Mouse (Mus musculus) CD8-positive naive resting alpha-beta T cell, adult 2 months (primary cell): Measurements from ENCODE around the gene Chmp2a.
"Not testable (repeated sequence)": the region's sequence is repeated elsewhere in the genome, so short reads cannot be mapped to it uniquely, and the experiment has no call there.

Experiments
- DNase-seq, 2 experiments: peaks; one replicate each; pipeline ENCODE4 v3.0.0; 2022; ENCODE audit warnings: low read depth in 2 of 2, low spot score in 2 of 2

The Chmp2a gene

GRCm38 (mm10) chr7:13034148-13034977, at the start of gene Chmp2a:
Chmp2a (minus strand) TSS chr7:13034807.
- peak; percentile 96 for DNase-seq

GRCm38 (mm10) chr7:13072293-13072692, 37.7 kb upstream of the Chmp2a start:
- DNase-seq = no peak

GRCm38 (mm10) chr7:13063399-13063798, 28.8 kb upstream of the Chmp2a start:
- DNase-seq = not testable (repeated sequence)

DNA sequence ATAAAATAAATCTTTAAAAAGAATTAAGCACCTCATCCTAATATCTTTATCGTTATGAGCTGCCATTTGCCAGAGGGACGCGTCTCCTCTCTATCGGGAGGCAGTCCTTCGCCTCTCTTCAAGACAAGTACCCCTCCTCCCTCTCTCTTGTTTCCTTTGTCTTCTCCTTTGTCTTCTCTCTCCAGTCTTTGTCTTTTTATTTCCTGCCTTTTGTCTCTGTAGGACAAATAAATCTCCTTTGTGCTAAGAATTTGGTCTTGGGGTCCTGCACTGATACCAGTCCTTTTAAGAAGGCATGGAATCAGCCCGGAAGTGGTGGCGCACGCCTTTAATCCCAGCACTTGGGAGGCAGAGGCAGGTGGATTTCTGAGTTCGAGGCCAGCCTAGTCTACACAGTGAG, 24.9 kb upstream of the Chmp2a start:
- DNase-seq = no peak

DNA sequence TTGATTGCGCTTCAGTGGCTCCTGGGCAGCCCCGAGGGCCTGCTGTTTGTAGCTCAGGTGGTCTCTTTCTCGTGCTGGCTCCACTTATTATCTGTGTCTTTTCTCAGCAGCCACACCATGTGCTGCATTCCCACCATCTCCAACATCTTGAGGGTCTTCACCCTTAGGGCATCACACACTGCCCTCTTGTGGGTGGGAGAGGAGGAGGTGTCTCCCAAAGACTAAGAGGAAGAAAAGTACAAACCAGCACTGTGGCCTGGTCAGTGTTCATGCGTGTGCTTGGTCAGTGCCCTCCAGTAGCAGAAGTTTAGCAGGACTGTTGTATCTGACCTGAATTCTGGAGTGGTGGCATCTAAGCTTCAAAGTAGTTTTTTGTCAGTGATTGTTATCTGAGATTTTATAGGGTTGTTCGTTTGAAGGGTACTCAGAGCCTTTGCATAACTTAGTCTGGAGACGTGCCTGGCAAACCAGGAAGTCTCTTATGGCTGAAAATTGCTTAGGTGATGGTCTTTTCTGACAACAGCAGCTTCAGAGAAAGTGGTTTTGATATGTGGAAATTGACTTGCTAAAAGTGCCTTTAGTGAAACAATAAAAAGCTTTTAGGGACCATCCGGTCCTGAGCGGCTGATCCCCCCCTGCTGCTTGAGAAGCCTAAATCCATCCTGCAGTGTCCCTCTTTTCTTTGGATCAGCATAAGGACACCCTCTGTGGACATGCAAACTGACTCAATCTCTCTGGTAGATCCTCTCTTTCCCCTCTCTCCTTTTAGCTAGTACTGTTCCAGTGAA, 22.5 kb upstream of the Chmp2a start:
- DNase-seq = no peak

GRCm38 (mm10) chr7:13054287-13055010, 19.8 kb upstream of the Chmp2a start, which contains the start of gene Mzf1:
Mzf1 (minus strand) TSS chr7:13054764.
- DNase-seq = peak; percentile 87 to 88

GRCm38 (mm10) chr7:13053961-13054286, 19.3 kb upstream of the Chmp2a start:
- DNase-seq = no peak

DNA sequence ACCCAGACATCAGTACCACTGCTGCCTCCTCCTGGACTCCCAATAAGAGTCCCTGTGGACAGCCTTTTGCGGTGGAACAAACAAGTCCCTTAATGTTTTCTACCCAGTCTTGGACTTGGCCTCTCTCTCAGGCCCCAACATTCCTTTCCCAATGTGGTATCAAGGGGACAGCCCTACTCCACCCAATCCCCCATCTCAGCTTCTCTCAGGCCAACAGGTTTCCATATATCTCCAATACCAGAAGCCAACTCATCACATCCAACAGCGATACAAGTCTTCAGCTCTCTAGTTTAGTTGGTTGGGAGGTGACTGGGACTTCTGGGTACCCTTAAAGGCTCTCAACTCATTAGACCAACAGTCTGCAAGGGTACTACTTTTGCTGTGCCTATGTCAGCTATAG, 18.9 kb upstream of the Chmp2a start:
- DNase-seq = no peak

- no peak for DNase-seq
These were observed 18.4 kb upstream of the Chmp2a start for GRCm38 (mm10) chr7:13053001-13053400.

DNA sequence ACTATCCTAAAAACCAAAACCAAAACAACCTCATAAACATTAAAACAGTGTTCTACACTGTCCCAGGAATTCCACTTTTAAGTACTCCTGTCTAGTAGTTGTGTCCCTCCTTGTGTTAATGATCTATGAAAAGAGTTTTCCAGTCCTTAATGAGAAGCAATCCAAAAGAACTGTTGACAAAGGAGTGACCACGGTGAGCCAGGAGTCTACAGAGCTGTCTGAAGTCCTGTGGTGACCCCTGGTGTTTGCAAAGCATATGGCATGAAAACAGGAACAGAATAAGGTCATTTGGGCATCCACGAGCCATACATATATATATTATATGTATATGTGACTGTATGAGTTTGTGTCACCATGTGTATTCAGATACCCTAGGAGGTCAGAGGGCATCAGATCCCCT, 11.5 kb upstream of the Chmp2a start:
- peak; percentile 60 to 67 for DNase-seq

DNA sequence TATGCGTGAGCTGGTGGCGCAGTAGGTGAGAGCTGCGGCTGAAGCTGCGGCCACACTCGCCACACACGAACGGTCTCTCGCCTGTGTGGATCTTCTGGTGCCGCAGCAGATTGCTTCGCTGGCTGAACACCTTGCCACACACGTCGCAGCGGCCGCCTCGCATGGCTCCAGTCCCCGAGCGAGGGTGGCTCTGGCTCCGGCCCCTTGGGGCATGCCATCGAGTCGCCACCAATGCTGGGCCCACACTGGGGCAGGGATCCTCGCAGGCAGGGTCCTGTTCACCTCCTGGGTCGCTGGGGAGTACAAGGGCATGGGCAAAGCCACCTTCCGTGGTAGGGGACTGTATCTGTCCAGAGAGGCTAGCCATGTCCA, 9.6 kb upstream of the Chmp2a start:
- no peak for DNase-seq

- no peak for DNase-seq
These were observed 9.0 kb upstream of the Chmp2a start for GRCm38 (mm10) chr7:13043445-13044253.

- no peak for DNase-seq
These were observed 8.5 kb upstream of the Chmp2a start for GRCm38 (mm10) chr7:13043120-13043444.

DNA sequence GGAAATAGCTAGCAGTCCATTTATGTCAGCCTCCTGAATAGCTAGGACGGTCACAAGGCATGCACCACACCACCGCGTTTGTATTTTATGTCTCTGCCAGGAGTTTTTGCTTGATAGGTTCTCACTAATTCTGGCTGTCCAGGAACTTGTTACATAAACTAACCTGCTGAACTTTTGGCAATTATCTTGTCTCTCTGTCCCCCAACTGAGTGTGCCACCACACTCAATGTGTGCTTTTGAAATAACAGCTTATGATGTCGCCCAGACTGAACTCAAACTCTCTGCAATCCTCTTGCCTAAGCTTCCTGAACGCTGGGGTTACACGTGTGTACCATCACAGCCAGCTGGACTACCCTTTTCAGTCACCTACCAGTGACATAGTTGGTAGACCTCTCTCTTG, 7.9 kb upstream of the Chmp2a start:
- no peak for DNase-seq

GRCm38 (mm10) chr7:13041256-13041655, 6.6 kb upstream of the Chmp2a start:
- DNase-seq = no peak

GRCm38 (mm10) chr7:13039181-13039580, 4.6 kb upstream of the Chmp2a start:
- DNase-seq = no peak

GRCm38 (mm10) chr7:13038621-13039169, 4.1 kb upstream of the Chmp2a start:
- DNase-seq = no peak

- peak; percentile 99 for DNase-seq
These were observed 3.4 kb upstream of the Chmp2a start, which contains the start of gene Ube2m for GRCm38 (mm10) chr7:13037901-13038555. Ube2m (minus strand) TSS chr7:13038275.

GRCm38 (mm10) chr7:13037366-13037765, 2.8 kb upstream of the Chmp2a start:
- no peak for DNase-seq

DNA sequence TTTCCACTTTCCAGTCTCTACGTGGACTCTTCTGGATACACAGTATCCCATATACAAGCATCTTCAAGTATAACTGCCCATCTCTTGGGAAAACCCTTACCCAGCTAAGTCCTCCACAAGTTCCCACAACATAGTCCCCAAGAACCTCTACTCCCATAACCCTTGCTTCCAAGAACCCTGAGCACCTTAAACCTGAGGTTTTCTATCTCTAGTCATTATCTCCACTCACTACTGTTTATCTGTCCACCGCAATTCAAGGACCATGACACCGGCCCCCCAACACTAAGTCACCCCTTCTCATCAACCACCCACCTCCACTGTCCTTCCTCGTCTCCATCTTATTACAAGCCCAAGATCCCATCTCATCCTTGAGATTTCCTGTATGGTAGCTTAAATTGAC, 2.2 kb upstream of the Chmp2a start:
- no peak for DNase-seq
